Mouse (Mus musculus): ENCODE measurements around the gene Stra6l. TPM values are rescaled to one million over a fixed set of nuclear protein-coding genes. Genes with fewer than 3 reads are reported as not detected.

Stra6l gene
- polyA plus RNA-seq, 1 experiment from 2014 or later, result 0.50 TPM

DNA sequence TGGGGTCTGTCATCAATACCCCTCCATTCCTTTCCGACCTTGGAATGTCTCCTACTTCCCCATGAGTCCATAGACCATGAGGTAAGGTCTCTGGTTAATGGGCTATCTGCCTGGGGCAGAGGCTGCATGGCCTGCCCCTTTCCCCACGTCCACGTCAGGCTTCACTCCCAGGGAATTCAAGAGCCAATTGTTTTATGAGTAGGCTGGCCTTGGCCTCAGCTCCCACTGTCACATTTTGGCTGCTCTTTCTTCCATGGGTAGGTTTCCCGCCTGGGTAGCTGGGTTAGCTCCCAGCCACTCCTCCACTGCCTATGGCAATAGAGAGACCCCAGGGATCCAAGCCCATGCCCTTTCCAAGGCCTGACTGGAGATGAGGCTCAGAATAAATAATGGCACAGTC is 80.1 kb downstream of the Stra6l start:
- Histone ChIP-seq H3K36me3 (replicated peaks; ENCODE audit: control insufficient read depth, insufficient read depth) (no peaks in the 10 kb centered on the region), H3K27me3 (ENCODE audit: control insufficient read depth, insufficient read depth, low read length) (no peaks in the 10 kb centered on the region), H3K4me1 (replicated peaks; ENCODE audit: control insufficient read depth, insufficient read depth, low read length) (no peaks in the 10 kb centered on the region), H3K4me2 (replicated peaks) (no peak overlapping the region), H3K4me3 (replicated peaks; ENCODE audit: low read length) (no peak overlapping the region), H3K9me3 (ENCODE audit: control insufficient read depth, low read length) (no peaks in the 10 kb centered on the region), H3K27ac (no peak overlapping the region), H3K9ac (no peak overlapping the region)
- 73% methylated on average over 4 of the region's 4 CpGs for WGBS
- no peak for ATAC-seq (ENCODE audit: low FRiP score)
- DNase-seq (ENCODE audit: low spot score), result no peak

Other genes with a start within 250 kb of the Stra6l start
- 9.6 and 10.8 TPM in 2 replicates for gene Aldh1b1, start 49.6 kb upstream of the Stra6l start, polyA plus RNA-seq (2014; fragmentation: Nextera tagmentation; extraction: Ambion mirVana)
- gene Igfbpl1, start 21.7 kb upstream of the Stra6l start, polyA plus RNA-seq (2014; fragmentation: Nextera tagmentation; extraction: Ambion mirVana), result 53.9 and 60.9 TPM in 2 replicates
- gene Ccdc180, start 41.6 kb downstream of the Stra6l start, polyA plus RNA-seq (2014; fragmentation: Nextera tagmentation; extraction: Ambion mirVana), result 0.40 and 0.59 TPM in 2 replicates
- gene Tdrd7, start 116.7 kb downstream of the Stra6l start, polyA plus RNA-seq (2014; fragmentation: Nextera tagmentation; extraction: Ambion mirVana), result 32.6 and 36.4 TPM in 2 replicates
- 1.9 TPM in 2 replicates for gene Tmod1, start 190.3 kb downstream of the Stra6l start, polyA plus RNA-seq (2014; fragmentation: Nextera tagmentation; extraction: Ambion mirVana)